Mouse (Mus musculus) midbrain, embryonic 14.5 days (tissue): ENCODE measurements around the gene Kcnip1. TPM values are rescaled to one million over a fixed set of nuclear protein-coding genes. Genes with fewer than 3 reads are reported as not detected.

ENCODE experiments used
- ATAC-seq: fragments of 200-750 bp; cut with Nextera tagmentation; 2 replicates; pipeline ENCODE4 v1.8.0; 2017; ENCODE audit warnings: moderate number of reproducible peaks, moderate library complexity; ENCODE audit not compliant: low FRiP score, low TSS enrichment
- DNase-seq: peaks from one replicate; pipeline ENCODE4 v3.0.0-alpha.2; 2015
- H3K27ac ChIP-seq: fragments of 300-500 bp; sonication (generic); replicated peaks from 2 replicates; pipeline ENCODE4 v1.5.1; 2014; ENCODE audit warnings: mild to moderate bottlenecking, low read depth, low read length, moderate library complexity
- H3K27me3 ChIP-seq: fragments of 300-500 bp; sonication (generic); 2 replicates; pipeline ENCODE4 v1.6.1; 2014; ENCODE audit warnings: low read length, control low read depth, mixed read lengths; ENCODE audit not compliant: control insufficient read depth, insufficient read depth
- H3K36me3 ChIP-seq: fragments of 300-500 bp; sonication (generic); 2 replicates; pipeline ENCODE4 v1.6.1; 2014; ENCODE audit warnings: low read length, control low read depth; ENCODE audit not compliant: control insufficient read depth, insufficient read depth
- H3K4me1 ChIP-seq: fragments of 300-500 bp; sonication (generic); 2 replicates; pipeline ENCODE4 v1.6.1; 2014; ENCODE audit warnings: mild to moderate bottlenecking, antibody characterized with exemption, low read length, control low read depth; ENCODE audit not compliant: control insufficient read depth, insufficient read depth
- H3K4me2 ChIP-seq: fragments of 300-500 bp; sonication (generic); 2 replicates; pipeline ENCODE4 v1.6.1; 2014; ENCODE audit warnings: mild to moderate bottlenecking, low read length, moderate library complexity
- H3K4me3 ChIP-seq: fragments of 300-500 bp; sonication (generic); replicated peaks from 2 replicates; pipeline ENCODE4 v1.5.1; 2014; ENCODE audit warnings: low read depth, low read length
- H3K9ac ChIP-seq: fragments of 300-500 bp; sonication (generic); replicated peaks from 2 replicates; pipeline ENCODE4 v1.6.1; 2014; ENCODE audit warnings: mild to moderate bottlenecking, low read length, moderate library complexity
- H3K9me3 ChIP-seq: fragments of 300-500 bp; sonication (generic); 2 replicates; pipeline ENCODE4 v1.6.1; 2016; ENCODE audit warnings: low read length, control low read depth, mixed read lengths; ENCODE audit not compliant: control insufficient read depth
- WGBS: fragments of 180-500 bp; shearing (Covaris S2); extraction: QIAGEN DNeasy Blood & Tissue Kit; methylation state at CpG from one replicate; pipeline ENCODE4 v1.1.7; 2014; 5-methylcytosine and 5-hydroxymethylcytosine counted together
- polyA plus RNA-seq: library from polyadenylated mRNA; unstranded; fragments of >200 nt; fragmentation: Nextera tagmentation; extraction: Ambion mirVana; gene quantifications from 2 replicates; pipeline ENCODE4 v1.2.1, GENCODE M21; 2014

The Kcnip1 gene
- polyA plus RNA-seq, 1 experiment from 2014 or later, result 76.5 TPM

DNA sequence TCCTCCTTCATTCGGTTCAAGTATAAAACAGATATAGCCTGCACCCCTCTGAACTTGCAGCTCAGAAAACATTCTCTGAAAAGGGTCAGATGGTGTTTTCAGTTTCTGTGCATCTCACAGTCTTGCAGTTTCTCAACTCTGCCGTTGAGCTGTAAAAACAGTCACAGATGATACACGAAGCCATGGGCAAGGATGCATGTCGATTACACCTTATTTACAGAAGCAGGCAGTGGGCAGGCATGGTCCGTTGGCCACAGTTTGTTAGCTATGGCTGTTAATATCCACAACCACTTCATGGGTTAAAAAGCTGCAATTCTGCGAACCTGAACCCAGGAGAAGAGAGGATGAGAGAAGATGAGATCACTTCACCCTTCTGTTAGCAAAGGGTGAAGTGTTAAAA lies 406.3 kb downstream of the Kcnip1 start:
- Histone ChIP-seq H3K9me3 (no peaks in the 10 kb centered on the region), H3K27ac (no peak overlapping the region), H3K4me3 (no peak overlapping the region), H3K27me3 (no peaks in the 10 kb centered on the region), H3K4me1 (no peaks in the 10 kb centered on the region), H3K4me2 (no peak overlapping the region), H3K9ac (no peak overlapping the region), H3K36me3 (no peaks in the 10 kb centered on the region)
- 86% methylated on average over 6 of the region's 6 CpGs for WGBS
- ATAC-seq (no peak), DNase-seq (no peak)

DNA sequence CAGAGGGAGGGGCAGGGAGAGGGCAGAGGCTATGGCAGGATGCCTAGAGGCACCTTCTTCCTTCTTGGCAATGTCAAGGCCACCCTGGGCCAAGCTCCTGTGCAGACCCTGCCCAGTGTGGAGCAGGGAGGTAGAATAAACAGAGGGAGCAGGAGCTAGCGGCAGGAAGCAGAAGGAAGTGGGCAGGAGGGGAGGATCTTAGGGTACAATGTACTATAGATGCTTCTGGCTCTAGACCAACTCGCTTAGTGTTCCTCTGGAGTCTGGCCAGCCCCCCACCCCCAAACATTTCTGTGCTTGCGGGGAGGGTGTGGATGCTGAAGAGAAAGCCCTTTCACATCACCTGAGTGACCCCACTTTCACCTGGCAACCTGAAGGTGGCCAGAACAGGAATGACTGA lies 413.3 kb downstream of the Kcnip1 start:
- ATAC-seq (no peak), DNase-seq (no peak)
- no peaks in the 10 kb centered on the region for H3K36me3 ChIP-seq
- WGBS, result 77% methylated on average over 3 of the region's 3 CpGs
- H3K9ac ChIP-seq, result no peak overlapping the region
- no peaks in the 10 kb centered on the region for H3K9me3 ChIP-seq
- H3K4me2 ChIP-seq, result no peak overlapping the region
- no peaks in the 10 kb centered on the region for H3K4me1 ChIP-seq
- no peaks in the 10 kb centered on the region for H3K27me3 ChIP-seq
- H3K4me3 ChIP-seq, result no peak overlapping the region
- H3K27ac ChIP-seq, result no peak overlapping the region

Other genes with a start within 250 kb of the Kcnip1 start
- gene Kcnmb1, start 30.1 kb downstream of the Kcnip1 start, polyA plus RNA-seq, result 0.18 and 0.39 TPM in 2 replicates
- gene Lcp2, start 53.8 kb upstream of the Kcnip1 start, polyA plus RNA-seq, result 1.2 and 1.9 TPM in 2 replicates
- not detected in 2 replicates for gene 4930469K13Rik, start 105.4 kb upstream of the Kcnip1 start, polyA plus RNA-seq
- gene Foxi1, start 214.9 kb upstream of the Kcnip1 start, polyA plus RNA-seq, result not detected in 2 replicates